Mouse (Mus musculus) kidney, adult 11 months (tissue): Measurements from ENCODE around the gene Zswim1.
"Not testable (repeated sequence)": the region's sequence is repeated elsewhere in the genome, so short reads cannot be mapped to it uniquely, and the experiment has no call there.

Source experiments
- DNase-seq: peaks from one replicate; pipeline ENCODE4 v3.0.0; 2022

Zswim1 gene

DNA sequence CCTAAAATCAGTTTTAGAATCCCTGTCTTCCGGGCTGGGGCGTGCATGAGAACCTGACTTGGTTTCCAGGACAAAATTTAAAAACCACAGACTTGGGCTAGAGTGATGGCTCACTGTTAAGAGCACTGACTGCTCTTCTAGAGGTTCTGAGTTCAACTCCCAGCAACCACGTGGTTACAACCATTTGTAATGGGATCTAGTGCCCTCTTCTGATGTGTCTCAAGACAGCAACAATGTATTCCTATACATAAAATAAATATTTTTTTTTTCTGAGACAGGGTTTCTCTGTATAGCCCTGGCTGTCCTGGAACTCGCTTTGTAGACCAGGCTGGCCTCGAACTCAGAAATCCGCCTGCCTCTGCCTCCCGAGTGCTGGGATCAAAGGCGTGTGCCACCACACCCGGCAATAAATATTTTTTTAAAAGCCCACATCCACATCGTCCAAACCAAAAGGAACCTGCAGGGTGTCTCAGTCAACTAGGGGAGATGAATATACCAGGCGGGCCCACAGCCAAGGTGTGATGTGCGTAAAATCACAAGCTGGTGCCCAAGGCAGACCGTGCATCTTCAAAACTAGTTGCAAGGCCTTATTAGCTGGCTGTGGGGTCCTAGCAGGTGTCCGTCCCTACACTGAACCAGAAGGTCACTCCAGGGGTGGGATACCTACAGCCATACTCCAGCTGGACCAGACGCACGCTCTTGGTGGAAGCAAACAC lies 9.7 kb downstream of the Zswim1 start:
- DNase-seq = no peak

DNA sequence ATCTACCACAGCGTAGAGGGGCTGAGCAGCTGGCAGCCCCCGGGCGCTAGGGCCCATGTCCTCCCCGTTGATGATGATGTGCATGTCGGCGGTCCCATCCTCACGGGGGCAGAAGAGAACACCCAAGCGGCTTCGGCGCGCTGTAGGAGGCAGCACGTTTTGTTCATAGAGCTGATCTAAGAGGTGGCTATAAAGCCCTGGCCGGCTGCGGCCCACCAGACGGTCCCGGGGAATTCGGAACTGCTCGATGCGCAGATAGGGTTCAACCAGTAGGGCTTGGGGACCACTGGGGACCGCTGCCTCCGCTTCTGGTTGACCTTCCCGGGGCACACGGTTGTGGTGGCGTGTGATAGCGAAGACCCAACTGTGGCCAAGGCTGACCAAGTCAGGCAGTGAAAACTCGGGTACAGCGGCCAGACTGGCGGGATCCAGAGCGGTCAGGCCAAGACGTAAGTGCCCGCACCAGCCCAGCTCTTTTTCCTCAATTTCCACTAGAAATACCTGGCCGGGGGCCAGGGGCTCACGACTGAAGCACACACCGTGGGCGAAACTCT lies 10.3 kb downstream of the Zswim1 start, which contains the start of gene Ctsa:
Gene Ctsa, plus strand, starts transcription at position 126 of the 554 bp plus-strand sequence.
- peak; percentile 69 for DNase-seq

DNA sequence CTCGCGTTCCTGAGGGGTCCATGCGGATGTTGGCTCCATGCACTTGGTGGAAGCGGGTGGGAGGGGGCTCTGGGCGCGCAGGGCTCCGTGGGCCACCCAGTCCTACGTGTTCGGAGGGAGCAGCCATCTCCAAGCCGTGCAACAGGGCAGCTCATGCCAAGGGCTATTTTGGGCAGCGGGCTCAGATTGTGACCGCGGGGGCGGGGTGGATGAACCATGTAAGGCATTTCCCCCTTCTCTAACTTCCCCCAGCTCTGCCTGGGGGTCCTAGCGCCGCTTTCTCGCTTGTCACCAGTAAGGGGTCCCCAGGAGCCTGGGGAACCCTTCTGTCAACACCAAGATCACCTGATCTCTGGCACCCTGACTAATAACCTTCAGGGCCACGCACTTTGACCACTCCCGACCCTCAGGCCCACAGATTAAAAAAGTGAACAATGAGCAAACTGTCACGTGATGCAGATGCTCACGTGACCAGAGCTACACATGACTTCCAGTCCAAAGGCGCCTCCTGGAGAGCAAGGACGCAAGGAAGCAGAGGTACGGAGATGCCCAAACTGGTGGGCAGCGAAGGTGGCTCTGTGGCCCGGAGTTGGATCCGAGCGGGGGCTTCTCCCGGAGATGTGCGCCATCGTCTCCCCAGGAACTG lies 11.0 kb downstream of the Zswim1 start, which contains the start of gene Neurl2:
Gene Neurl2, minus strand, starts transcription at position 143 of the 646 bp plus-strand sequence.
- DNase-seq = peak; percentile 94

DNA sequence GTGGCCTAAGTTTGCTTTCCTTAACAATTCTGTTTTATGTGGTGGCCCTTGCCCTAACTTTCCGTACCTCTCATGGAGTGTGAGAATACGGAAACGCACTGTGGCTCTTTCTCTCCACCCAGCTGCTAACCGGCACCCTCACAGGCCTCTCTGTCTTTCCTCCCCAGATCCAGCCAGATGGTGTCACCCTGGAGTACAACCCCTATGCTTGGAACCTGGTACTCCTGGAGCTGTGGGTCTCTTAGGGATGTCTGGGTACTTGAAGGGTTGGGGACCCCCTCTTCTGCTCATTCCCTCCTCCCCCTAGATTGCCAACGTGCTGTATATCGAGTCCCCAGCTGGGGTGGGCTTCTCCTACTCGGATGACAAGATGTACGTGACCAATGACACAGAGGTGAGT lies 12.0 kb downstream of the Zswim1 start:
- no peak for DNase-seq

DNA sequence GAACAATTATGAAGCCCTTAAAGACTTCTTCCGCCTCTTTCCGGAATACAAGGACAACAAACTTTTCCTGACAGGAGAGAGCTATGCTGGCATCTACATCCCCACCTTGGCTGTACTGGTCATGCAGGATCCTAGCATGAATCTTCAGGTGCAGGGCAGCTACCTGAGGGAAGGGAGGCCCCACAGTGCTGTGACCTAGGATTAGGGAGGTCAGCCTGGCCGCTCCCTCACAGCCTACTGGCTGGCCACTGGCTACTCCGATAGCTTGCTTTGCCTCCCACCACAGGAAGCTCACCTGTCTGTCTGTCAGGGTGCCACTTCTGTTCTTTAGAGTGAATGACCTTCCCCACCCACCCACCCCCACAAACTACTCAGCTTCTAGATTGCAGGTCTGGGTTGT lies 12.7 kb downstream of the Zswim1 start:
- no peak for DNase-seq

DNA sequence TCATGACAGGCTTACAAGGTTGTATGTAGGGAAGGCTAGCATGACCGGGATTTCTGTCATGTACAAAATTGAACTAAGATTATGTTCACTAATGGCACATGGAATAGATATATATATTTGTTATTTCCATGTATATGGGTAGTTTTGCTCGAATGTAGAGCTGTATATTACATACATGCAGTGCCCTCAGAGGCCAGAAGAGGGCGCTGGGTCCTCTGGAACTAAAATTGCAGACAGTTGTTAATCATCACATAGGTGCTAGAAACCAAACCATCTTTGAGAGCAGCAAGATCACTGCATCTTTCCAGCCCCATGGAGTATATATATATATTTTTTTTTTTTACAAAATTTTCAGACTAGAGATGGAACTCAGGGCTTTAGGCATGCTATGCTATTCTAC lies 23.3 kb downstream of the Zswim1 start:
- no peak for DNase-seq

DNA sequence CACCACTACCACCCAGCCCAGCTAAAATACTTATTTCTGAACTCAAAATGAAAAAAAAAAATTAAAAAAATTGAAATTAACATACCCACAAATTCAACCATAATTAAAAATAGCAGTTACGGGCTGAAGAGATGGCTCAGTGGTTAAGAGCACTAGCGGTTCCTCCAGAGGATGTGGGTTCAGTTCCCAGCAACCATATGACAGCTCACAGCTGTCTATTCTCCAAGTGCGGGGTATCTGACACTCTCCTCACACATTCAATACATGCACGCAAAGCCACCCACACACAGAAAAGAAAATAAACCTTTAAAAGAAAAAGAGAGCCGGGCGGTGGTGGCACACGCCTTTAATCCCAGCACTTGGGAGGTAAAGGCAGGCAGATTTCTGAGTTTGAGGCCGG lies 27.6 kb downstream of the Zswim1 start:
- no peak for DNase-seq

DNA sequence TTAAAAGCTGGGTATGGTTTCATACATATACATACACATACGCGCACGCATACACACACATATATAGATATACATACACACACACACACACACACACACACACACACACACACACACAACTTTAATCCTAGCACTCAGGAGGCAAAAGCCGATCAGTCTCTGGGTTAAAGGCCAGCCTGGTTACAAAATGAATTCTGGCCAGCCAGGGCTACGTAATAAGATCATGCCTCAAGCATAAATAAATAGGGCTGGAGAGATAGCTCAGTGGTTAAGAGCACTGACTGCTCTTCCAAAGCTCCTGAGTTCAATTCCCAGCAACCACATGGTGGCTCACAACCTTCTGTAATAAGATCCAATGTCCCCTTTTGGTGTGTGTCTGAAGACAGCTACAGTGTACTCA lies 33.1 kb downstream of the Zswim1 start:
- DNase-seq = not testable (repeated sequence)

DNA sequence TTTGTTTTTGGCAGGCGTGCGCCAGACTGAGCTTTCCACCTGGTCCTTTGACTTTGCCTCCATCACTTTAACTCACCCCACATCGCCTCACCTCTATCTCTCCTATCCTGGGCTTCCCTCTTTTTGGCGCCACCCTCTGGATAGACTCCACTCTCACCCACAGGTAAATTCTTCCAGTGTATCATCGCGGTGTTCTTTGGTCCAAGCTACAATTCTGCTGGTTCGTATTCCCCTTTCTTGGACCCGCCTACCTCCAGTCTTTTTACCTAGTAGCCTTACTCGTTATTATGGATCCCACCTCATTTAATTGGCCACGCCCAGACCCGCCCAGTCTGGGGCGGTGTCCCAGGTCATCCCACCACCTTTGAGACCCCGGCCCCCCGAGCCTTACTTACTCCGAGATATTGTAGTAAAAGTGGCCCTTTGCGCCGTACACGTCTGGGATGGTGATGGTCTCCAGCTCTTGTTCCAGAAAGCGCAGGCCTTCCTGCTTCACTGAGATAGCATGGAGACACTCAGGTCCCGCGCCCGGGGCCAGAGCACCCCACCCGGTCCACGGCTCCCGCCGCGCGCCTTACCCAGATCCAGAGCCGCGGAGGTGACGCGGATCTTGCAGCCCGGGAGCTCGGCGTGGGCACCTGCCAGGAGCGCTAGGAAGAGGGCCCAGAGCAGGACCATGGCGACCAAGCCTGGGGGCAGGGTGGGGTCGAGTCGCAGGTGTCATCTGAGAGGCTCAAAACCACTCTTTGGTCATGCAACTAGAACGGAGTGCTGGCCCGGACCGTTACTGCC lies 34.0 kb downstream of the Zswim1 start:
- no peak for DNase-seq

DNA sequence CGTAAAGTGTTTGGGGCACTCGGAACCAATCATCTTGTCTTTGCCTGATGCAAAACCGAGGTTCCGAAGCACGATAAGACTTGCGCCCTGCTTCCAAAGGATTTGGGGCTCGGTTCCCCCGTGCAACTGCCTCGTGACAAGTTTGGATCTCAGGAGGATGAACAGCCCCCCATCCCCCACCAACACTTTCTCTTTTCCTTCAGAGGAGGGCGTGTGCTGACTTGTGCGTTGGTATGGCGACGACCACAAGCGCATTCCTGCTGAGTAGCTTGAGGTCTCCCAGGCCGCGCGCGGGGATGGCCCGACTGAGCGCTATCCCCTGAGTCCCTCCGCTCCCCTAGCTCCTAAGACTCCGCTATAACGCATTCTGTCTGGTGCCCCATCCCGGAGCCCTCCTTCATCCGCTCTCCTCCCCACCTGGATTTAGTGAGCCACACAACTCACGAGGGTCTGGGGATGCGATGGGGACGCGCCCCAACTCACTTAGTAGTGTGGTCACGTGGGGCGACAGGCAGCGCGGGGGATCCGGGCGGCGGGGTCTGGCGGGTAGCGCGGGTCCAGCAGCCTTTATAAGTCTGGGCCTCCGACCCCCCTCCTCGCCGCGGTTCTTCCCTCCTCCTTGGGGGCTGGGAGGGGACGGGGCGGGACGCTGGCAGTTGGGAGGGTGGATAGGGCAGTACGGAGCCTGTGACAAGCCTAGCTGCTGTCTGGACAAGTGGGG lies 34.8 kb downstream of the Zswim1 start, which contains the start of gene Pltp:
Gene Pltp, minus strand, starts transcription at position 611 of the 721 bp plus-strand sequence.
- DNase-seq = no peak

DNA sequence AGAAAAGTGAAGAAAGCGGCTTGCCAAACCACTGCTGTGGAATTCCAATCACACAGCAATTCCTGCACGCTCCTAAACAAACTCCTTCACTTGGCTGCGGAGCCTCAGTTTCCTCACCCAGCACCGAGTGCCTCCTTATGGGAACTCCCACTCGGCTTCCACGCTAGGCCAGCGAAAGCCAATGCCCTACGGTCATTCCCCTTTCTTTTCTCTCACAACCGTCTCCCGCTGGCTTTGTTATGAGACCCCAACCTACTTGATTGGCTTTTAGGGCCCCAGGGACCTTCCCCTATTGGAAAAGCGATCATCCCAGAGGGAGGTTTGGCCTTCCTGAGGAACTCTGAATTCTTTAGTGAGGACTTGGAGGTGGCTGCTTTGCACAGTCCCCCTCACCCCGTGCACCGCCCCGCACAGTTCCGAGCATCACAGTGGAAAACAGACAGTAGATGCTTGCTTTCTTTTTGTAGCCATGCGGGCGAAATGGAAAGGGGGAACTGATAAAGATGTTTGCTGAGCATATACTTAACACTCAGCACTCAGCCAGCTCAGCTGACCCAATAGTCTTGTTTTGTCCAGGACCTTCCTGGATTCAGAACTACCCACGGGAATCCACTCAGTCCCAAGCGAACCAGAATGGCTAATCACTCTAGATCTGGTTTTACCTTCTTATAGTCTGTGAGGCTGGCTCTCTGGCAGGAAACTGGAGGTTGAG lies 35.5 kb downstream of the Zswim1 start:
- no peak for DNase-seq

DNA sequence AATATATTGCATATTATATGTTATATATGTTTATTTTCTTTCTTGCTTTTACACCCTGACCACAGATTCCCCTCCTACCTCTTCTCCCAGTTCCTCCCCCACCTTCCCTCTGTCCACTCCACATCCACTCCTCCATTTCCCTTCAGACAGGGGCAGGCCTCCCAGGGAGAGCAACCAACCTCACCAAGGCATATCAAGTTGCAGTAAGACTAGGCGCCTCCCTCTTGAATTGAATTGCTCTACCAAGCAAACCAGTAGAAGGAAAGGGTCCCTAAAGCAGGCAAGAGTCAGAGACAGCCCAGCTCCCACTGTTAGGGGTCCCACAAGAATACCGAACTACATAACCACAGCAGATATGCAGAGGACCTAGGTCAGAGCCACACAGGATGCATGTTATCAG lies 36.7 kb downstream of the Zswim1 start:
- DNase-seq = no peak

DNA sequence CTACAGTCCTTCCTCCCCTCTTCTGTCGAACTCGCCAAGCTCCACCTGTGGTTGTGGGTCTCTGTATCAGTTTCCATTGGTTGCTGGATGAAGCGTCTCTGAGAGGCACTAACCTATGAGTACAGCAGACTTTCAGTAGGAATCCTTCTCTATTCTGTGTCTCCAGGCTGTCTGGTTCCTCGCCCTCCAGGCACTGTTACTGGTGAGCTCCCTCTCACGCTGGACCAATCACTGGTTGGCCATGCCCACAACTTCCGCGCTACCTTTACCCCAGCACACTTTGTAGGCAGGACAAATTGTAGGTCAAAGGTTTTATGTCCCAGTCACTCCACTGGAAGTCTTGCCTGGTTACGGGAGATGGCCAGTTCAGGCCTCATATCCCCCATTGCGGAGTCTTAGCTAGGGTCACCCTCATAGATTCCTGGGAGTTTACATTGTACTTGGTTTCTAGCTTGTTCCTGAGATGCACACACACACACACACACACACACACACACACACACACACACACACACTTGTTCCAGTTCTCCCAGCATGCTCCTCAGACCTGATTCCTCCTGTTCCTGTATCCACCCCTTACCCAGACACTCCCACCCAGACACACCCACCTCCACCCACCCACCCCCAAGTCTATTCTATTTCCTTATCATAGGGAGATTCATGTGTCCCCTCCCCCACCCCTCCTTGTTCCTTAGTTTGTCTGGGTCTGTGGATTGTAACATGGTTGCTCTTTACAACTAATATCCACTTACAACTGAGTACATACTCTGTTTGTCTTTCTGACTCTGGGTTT lies 37.4 kb downstream of the Zswim1 start:
- no peak for DNase-seq

DNA sequence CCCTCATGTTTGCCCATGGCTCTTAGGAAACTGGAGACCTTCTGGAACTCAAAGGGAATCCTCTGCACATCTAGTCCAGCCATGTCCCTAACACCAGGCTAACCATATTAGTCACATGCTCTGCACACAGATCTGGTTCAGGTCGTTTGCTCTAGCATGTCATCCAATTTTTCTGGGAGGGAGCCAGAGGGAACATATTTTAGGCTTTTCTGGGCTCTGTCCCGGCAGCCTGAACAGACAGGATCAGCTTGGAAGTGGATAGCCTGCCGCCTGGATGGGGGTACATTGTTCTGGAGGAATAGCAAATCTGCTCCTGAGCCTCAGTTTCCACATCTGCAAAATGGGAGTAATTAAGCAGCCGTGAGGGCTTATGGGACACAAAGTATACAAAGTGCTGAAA lies 38.6 kb downstream of the Zswim1 start:
- DNase-seq = no peak

DNA sequence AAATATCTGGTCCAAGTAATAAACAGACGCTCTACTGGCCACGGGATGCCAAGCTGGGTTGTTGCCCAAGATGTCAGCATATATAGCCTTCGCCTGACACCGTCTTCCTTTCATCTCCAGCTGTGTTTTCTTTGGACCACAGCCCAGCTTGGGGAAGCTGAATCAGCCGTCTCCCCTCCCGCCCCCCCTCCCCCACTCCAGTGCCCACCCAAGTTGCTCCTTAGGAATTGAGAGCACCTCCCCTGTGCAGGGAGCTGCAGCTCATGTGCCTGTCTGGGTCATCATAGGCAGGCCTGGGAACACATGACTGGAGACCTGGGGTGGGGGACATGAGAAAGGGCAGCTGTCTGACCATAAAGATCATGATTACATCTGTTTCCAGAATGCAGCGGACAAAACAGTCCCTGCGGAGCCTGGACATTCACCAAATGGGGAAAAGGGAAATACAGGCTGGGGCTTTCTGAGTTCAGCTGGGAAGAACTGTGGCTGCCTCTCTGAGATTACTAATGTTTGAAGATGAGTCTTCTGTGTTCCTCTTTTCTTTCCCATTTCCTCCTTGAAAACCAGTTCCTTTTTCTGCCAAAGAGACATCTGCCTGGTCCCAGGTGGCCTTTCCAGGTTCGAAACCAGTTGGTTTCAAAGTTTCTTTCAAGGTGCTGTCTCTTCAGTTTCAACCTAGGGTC lies 39.8 kb downstream of the Zswim1 start:
- no peak for DNase-seq

DNA sequence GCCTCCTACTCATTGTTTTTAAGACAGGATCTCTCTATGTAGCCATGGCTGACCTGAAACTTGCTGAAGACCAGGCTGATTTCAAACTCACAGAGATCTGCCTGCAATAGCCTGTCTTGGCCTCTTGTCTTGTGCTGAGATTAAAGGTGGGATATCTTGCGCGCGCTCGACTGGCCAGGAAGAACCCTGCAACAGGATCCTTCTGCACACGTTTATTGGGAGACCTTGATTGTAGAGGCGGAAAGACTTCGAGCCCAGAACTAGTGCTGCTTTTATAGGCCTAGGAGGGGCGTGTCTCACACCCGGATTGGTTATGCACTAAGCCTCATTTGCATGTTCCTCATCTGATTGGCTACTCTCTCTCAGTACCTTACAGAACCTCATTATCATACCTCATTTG lies 40.9 kb downstream of the Zswim1 start:
- DNase-seq = not testable (repeated sequence)

DNA sequence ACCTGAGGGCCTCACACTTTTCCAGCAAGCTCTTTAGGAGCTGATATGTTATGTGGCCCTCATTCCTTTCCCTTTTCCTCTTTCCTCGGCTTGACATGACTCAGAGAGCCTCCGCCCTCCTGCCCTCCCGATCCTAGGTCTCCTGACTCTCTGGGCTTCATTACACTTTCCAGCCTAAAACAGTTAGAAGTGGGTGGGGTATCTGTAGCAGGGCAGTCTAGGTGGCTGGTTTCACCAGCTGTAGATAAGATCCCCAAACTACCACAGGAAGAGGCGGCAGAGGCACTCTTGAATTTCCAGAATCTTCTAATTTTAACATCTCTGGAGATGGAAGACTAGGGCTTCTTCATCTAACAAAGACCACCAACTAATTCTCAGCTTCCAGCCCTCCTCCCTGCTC lies 42.1 kb downstream of the Zswim1 start:
- DNase-seq = no peak

DNA sequence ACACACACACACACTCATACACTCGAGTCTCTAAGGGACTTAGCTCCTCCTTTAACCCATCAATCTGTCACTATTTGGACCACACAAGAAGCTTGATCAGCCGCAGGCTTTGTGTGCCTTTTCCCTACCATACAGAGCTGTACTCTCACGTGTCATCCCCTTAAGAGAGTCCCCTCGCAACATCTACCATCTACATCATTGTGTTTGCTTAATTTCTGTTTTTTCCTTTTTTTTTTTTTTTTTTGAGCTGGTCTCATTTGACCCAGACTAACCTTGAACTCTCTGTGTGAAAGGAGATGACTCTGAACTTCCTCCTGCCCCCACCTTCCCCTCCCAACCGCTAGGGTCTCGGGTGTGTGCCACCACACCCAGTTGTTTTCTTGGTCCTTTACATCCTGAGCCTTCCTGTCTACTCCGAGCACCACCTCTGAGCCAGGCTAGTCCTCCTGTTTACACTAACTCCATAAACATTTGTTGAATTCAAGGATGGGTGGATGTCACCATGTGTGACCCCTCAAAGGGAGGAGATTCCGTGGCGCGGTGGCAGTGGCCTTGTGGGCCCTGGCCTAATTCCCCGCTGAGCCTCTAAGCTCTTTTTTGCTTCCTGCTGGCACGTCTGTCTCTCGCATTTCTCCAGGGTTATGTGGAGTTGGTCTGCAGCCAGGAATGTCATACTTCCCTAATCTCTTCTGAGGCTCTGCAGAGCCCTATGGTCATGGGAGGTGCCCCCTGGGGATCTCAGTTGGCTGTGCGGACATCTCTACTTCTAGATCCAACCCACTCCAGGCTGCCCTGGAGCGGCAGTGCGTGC lies 44.5 kb downstream of the Zswim1 start:
- DNase-seq = peak; percentile 59

DNA sequence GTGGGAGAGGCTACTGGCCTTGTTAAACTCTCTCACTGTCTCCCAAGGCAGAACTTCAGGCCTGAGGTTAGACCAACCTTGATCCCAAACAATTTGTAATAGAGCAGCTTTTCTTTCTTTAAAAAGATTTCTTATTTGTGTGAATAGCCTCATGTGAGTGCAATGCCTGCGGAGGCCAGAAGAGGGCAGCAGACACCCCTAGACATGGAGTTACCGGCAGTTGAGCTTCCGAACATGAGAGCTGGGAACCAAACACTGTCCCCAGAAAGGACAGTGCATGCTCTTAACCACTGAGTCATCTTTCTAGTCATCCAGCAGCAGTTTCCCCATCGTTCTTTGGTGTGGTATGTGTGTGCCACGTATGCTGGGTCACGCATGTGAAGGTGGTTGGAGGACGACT lies 45.1 kb downstream of the Zswim1 start:
- DNase-seq = no peak

DNA sequence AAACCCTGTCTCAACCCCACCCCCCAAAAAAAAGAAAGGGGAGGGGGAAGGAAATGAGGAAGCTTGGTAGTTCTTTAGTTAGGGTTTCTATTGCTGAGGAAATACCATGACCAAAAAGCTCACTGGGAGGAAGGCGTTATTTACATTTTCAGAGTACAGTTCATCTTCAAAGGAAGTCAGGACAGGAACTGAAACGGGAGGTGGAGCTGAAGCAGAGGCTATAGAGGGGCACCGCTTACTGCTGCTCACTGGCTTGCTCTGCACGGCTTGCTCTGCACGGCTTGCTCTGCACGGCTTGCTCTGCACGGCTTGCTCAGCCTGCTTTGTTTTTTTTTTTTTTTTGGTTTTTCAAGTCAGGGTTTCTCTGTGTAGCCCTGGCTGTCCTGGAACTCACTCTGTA lies 46.0 kb downstream of the Zswim1 start:
- DNase-seq = no peak
